10 mouse cellular contexts compared by ENCODE assay signal in the genomic region with DNA sequence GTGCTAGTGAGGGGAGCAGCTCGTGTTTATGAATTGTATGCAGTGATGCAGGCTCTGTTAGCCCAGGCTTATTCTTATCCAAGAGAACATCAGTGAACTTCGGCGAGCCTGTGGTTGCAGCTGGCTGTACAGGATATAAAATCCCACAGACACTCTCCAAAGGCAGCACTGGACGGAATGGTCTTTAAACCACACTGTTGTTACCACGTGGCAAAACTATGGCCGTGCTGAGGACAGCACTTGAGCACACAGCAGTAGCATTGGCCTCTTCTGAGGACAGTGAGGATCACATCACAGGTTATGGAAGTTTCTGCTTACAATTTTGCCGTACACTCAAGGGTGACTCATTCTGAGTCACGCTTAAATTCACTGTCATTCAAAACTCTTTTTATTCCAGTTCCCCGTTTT. TPM values are rescaled to one million over a fixed set of nuclear protein-coding genes. Genes with fewer than 3 reads are reported as not detected.
DNase-seq lines count a peak whose midpoint lies in the region; ATAC-seq and TF ChIP-seq lines count a peak whose summit lies in the region.
"Had no signal": no experiment of that assay in that cellular context is flagged by ENCODE, and none has a peak within 500 bp of the region (broad histone marks: within the 10 kb centered on the region; RNA-seq: fewer than 3 reads in every experiment).

No protein-coding gene starts in this region.

- peaks cover 44% of the 10 kb centered on the region for H3K4me1 ChIP-seq in kidney, embryonic 15.5 days
- H3K4me1 ChIP-seq in kidney, embryonic 16.5 days (ENCODE audit: insufficient read depth, low read length): peaks cover 38% of the 10 kb centered on the region
- peaks cover 16 to 28% of the 10 kb centered on the region in 2 experiments for H3K4me1 ChIP-seq in MEL (ENCODE audit: control insufficient read depth in 1 of 2, insufficient read depth in 2 of 2, low read length in 2 of 2)
- H3K4me1 ChIP-seq in embryonic facial prominence, embryonic 15.5 days: peaks cover 23% of the 10 kb centered on the region

- H3K79me2 ChIP-seq in MEL (ENCODE audit: control insufficient read depth, insufficient read depth, low read length, poor library complexity): peaks cover 48% of the 10 kb centered on the region
- H3K79me2 ChIP-seq in macrophage (ENCODE audit: inconsistent target): peaks cover 21% of the 10 kb centered on the region; the same call in 1 of the 2 replicates

- H3K4me2 ChIP-seq in kidney, embryonic 15.5 days: no peak overlapping the region
- no peak overlapping the region for H3K4me2 ChIP-seq in kidney, embryonic 16.5 days (replicated peaks; ENCODE audit: low read depth, low read length)
- H3K4me2 ChIP-seq in embryonic facial prominence, embryonic 15.5 days (replicated peaks): no peak overlapping the region

- peak overlapping the region; percentile 1; the same call in 1 of the 2 replicates for H3K27ac ChIP-seq in kidney, embryonic 15.5 days
- H3K27ac ChIP-seq in kidney, embryonic 16.5 days (ENCODE audit: low read length): no peak overlapping the region
- H3K27ac ChIP-seq in MEL (ENCODE audit: control insufficient read depth, low read depth, low read length) (peak overlapping the region; percentile 64), macrophage (peak overlapping the region; percentile 19; the same call in 1 of the 2 replicates)
- peak overlapping the region; percentile 45 for H3K27ac ChIP-seq in embryonic facial prominence, embryonic 15.5 days (replicated peaks)

- no peak for ATAC-seq in kidney, embryonic 15.5 days (replicated peaks; ENCODE audit: low FRiP score)
- ATAC-seq in kidney, embryonic 16.5 days (ENCODE audit: low FRiP score, low TSS enrichment): no peak
- peak; percentile 54; the same call in 1 of the 2 replicates for ATAC-seq in embryonic facial prominence, embryonic 15.5 days (ENCODE audit: insufficient number of reproducible peaks, low FRiP score, low TSS enrichment, low read depth)

- WGBS in kidney, embryonic 15.5 days: 60% methylated on average over 9 of the region's 9 CpGs
- 61% methylated on average over 9 of the region's 9 CpGs for WGBS in kidney, embryonic 16.5 days
- WGBS in embryonic facial prominence, embryonic 15.5 days: 40% methylated on average over 9 of the region's 9 CpGs
- WGBS in macrophage (ENCODE audit: missing documents): 7% methylated on average over 9 of the region's 9 CpGs

- TF ChIP-seq POLR2A in MEL (IDR thresholded peaks at IDR 0.05; ENCODE audit: control insufficient read depth in 1 of 2, insufficient read depth in 1 of 2, low read depth in 1 of 2, low read length in 2 of 2, poor library complexity in 1 of 2): no peak

- no peak overlapping the region for H3K9ac ChIP-seq in kidney, embryonic 15.5 days
- no peak overlapping the region for H3K9ac ChIP-seq in kidney, embryonic 16.5 days (replicated peaks; ENCODE audit: low read length)
- peak overlapping the region; percentile 25 for H3K9ac ChIP-seq in MEL (ENCODE audit: control insufficient read depth, low read depth, low read length, poor library complexity, severe bottlenecking)
- no peak overlapping the region for H3K9ac ChIP-seq in embryonic facial prominence, embryonic 15.5 days

- TF ChIP-seq CTCF in MEL (IDR thresholded peaks at IDR 0.05 in 2 of 3, conservative IDR thresholded peaks at IDR 0.05 in 1 of 3; ENCODE audit: control insufficient read depth in 1 of 3, insufficient read depth in 1 of 3, low read depth in 2 of 3, low read length in 3 of 3, poor library complexity in 1 of 3, severe bottlenecking in 1 of 3): no peak

- TF ChIP-seq EP300 in MEL (IDR thresholded peaks at IDR 0.05; ENCODE audit: low read depth in 1 of 2, low read length in 2 of 2): peak; percentile 58 to 62; a peak in 3 of 4 replicates

- DNase-seq in MEL (ENCODE audit: low read depth, low spot score): peak; percentile 85
- DNase-seq in right cerebral cortex, postnatal 25 days: no peak
- no peak for DNase-seq in cerebellum, adult 11-12 months
- no peak for DNase-seq in testis, postnatal 14 days (ENCODE audit: low spot score)
- DNase-seq: cerebellum, adult 9-11 months; thymus, postnatal 25 days had no signal

- TF ChIP-seq RAD21 in MEL (IDR thresholded peaks at IDR 0.05; ENCODE audit: low read depth, low read length): no peak

- no peaks in the 10 kb centered on the region for H3K27me3 ChIP-seq in kidney, embryonic 15.5 days
- H3K27me3 ChIP-seq in kidney, embryonic 16.5 days (ENCODE audit: insufficient read depth, low read length): no peaks in the 10 kb centered on the region
- no peaks in the 10 kb centered on the region for H3K27me3 ChIP-seq in MEL (ENCODE audit: control insufficient read depth in 1 of 2, insufficient read depth in 2 of 2, low read length in 2 of 2)
- no peaks in the 10 kb centered on the region for H3K27me3 ChIP-seq in embryonic facial prominence, embryonic 15.5 days

- H3K9me3 ChIP-seq in kidney, embryonic 15.5 days (replicated peaks): no peaks in the 10 kb centered on the region
- no peaks in the 10 kb centered on the region for H3K9me3 ChIP-seq in kidney, embryonic 16.5 days (ENCODE audit: low read length)
- H3K9me3 ChIP-seq in MEL (replicated peaks; ENCODE audit: insufficient read depth, low read length): no peaks in the 10 kb centered on the region
- no peaks in the 10 kb centered on the region for H3K9me3 ChIP-seq in embryonic facial prominence, embryonic 15.5 days (replicated peaks)

- no peak overlapping the region for H3K4me3 ChIP-seq in kidney, embryonic 15.5 days (replicated peaks)
- no peak overlapping the region for H3K4me3 ChIP-seq in kidney, embryonic 16.5 days (ENCODE audit: low read length)
- H3K4me3 ChIP-seq in MEL (ENCODE audit: control insufficient read depth in 1 of 2, insufficient read depth in 1 of 2, low read depth in 2 of 2, low read length in 2 of 2) (peak overlapping the region in 1 of 2 experiments; percentile 40; a peak in 2 of 4 replicates), macrophage (ENCODE audit: inconsistent target) (no peak overlapping the region)
- H3K4me3 ChIP-seq in embryonic facial prominence, embryonic 15.5 days (replicated peaks): no peak overlapping the region

- no peaks in the 10 kb centered on the region for H3K36me3 ChIP-seq in kidney, embryonic 15.5 days
- no peaks in the 10 kb centered on the region for H3K36me3 ChIP-seq in kidney, embryonic 16.5 days (ENCODE audit: insufficient read depth, low read length)
- peaks cover 0 to 27% of the 10 kb centered on the region in 2 experiments; a peak in 2 of 4 replicates for H3K36me3 ChIP-seq in MEL (ENCODE audit: control insufficient read depth in 1 of 2, insufficient read depth in 2 of 2, low read length in 2 of 2)
- H3K36me3 ChIP-seq in embryonic facial prominence, embryonic 15.5 days: no peaks in the 10 kb centered on the region
- no peaks in the 10 kb centered on the region for H3K36me3 ChIP-seq in macrophage (ENCODE audit: inconsistent target)

TF ChIP-seq in MEL, 35 proteins besides CTCF, POLR2A, EP300 and RAD21 (continues in another document):
- TF ChIP-seq CHD2 (IDR thresholded peaks at IDR 0.05; ENCODE audit: low read length): no peak
- peak; percentile 73 for TF ChIP-seq MYC (IDR thresholded peaks at IDR 0.05; ENCODE audit: low read depth, low read length)
- TF ChIP-seq POLR2AphosphoS5 (IDR thresholded peaks at IDR 0.05; ENCODE audit: borderline replicate concordance, low read depth, low read length): no peak
- TF ChIP-seq KAT2A (conservative IDR thresholded peaks at IDR 0.05; ENCODE audit: low read depth, low read length): no peak
- no peak for TF ChIP-seq NELFE (IDR thresholded peaks at IDR 0.05; ENCODE audit: low read depth, low read length)
- no peak for TF ChIP-seq ELF1 (IDR thresholded peaks at IDR 0.05; ENCODE audit: low read depth, low read length)
- TF ChIP-seq NRF1 (IDR thresholded peaks at IDR 0.05; ENCODE audit: insufficient read depth, low read depth, low read length, poor library complexity, severe bottlenecking): no peak
- no peak for TF ChIP-seq ZKSCAN1 (IDR thresholded peaks at IDR 0.05; ENCODE audit: low read depth, low read length)
- no peak for TF ChIP-seq E2F4 (IDR thresholded peaks at IDR 0.05; ENCODE audit: borderline replicate concordance, low read depth, low read length)
- no peak for TF ChIP-seq ZMIZ1 (IDR thresholded peaks at IDR 0.05; ENCODE audit: low read depth, low read length)
- no peak for TF ChIP-seq MEF2A (IDR thresholded peaks at IDR 0.05; ENCODE audit: extremely low read depth, insufficient replicate concordance, low read depth, low read length, poor library complexity, severe bottlenecking)
- TF ChIP-seq MXI1 (IDR thresholded peaks at IDR 0.05; ENCODE audit: low read depth, low read length): peak; percentile 91
- TF ChIP-seq ZNF384 (IDR thresholded peaks at IDR 0.05; ENCODE audit: low read depth, low read length): no peak
- TF ChIP-seq CHD1 (IDR thresholded peaks at IDR 0.05; ENCODE audit: low read depth, low read length): no peak
- no peak for TF ChIP-seq MYB (IDR thresholded peaks at IDR 0.05; ENCODE audit: low read depth, low read length)
- TF ChIP-seq GATA1 (IDR thresholded peaks at IDR 0.05; ENCODE audit: low read depth, low read length): peak; percentile 61
- 0 out of 2 replicates have a peak, but pooled peaks have one; percentile 10 for TF ChIP-seq RCOR1 (IDR thresholded peaks at IDR 0.05; ENCODE audit: low read depth, low read length)
- 0 out of 2 replicates have a peak, but pooled peaks have one; percentile 19 for TF ChIP-seq UBTF (IDR thresholded peaks at IDR 0.05; ENCODE audit: borderline replicate concordance, insufficient read depth, low read depth, low read length)
- no peak for TF ChIP-seq SMC3 (IDR thresholded peaks at IDR 0.05; ENCODE audit: low read depth, low read length)
- peak; percentile 62 for TF ChIP-seq SIN3A (IDR thresholded peaks at IDR 0.05; ENCODE audit: low read length)
- TF ChIP-seq MAFK (IDR thresholded peaks at IDR 0.05; ENCODE audit: borderline replicate concordance, low read depth, low read length): no peak
- TF ChIP-seq ETS1 (IDR thresholded peaks at IDR 0.05; ENCODE audit: low read depth, low read length): peak; percentile 75

RNA-seq across cellular contexts. Expression of a gene that starts 44.1 kb away (rescaled TPM):
- 9.4 TPM in 2 replicates for polyA plus RNA-seq in kidney, embryonic 15.5 days (2015; fragmentation: Nextera tagmentation; extraction: Ambion mirVana)
- 8.6 and 8.8 TPM in 2 replicates for polyA plus RNA-seq in kidney, embryonic 16.5 days (2015; fragmentation: Nextera tagmentation; extraction: Ambion mirVana)
- total RNA-seq in MEL (2012; rRNA removed): 8.9 and 11.2 TPM in 2 replicates
- polyA plus RNA-seq in MEL (2012; ENCODE audit: insufficient read depth in 1 of 2, insufficient read length in 2 of 2, low read depth in 1 of 2, low replicate concordance in 2 of 2, missing spikeins in 1 of 2): 10 to 100 TPM; 24.8 to 67.1 TPM
- polyA plus RNA-seq in embryonic facial prominence, embryonic 15.5 days (2015; fragmentation: Nextera tagmentation; extraction: Ambion mirVana): 8.7 and 9.5 TPM in 2 replicates
- 10 to 100 TPM in 18 of 26 experiments, 1 to 10 TPM in 8; 4.6 to 31.8 (median 11.9) TPM for total RNA-seq in macrophage (2018; cell fraction: chromatin; rRNA removed)
- 1 to 10 TPM; 3.9 to 9.8 (median 5.3) TPM for total RNA-seq in macrophage (2018; cell fraction: cytosol; rRNA removed)
- total RNA-seq in macrophage (2018; cell fraction: nucleus; rRNA removed): 10 to 100 TPM in 12 of 26 experiments, 1 to 10 TPM in 14; 4.4 to 32.4 (median 9.6) TPM
- polyA plus RNA-seq in macrophage (2018): 3.8 to 5.3 TPM (median 4.8 TPM) in 3 replicates
